Comparison of ENCODE assay signal across 9 mouse cellular contexts in genomic region chr4:156026013-156026412, GRCm38 (mm10). TPM values are rescaled to one million over a fixed set of nuclear protein-coding genes. Genes with fewer than 3 reads are reported as not detected.
A peak's percentile ranks its signal among the peaks of the same experiment; 100 is the strongest.
DNase-seq lines count a peak whose midpoint lies in the region; ATAC-seq and TF ChIP-seq lines count a peak whose summit lies in the region.
"Had no signal": no experiment of that assay in that cellular context is flagged by ENCODE, and none has a peak within 500 bp of the region (broad histone marks: within the 10 kb centered on the region; RNA-seq: fewer than 3 reads in every experiment).

TSS of gene Tnfrsf18 (plus strand) at chr4:156026164.

- H3K9ac ChIP-seq in lung, embryonic 14.5 days: peak within 1 kb of the TSS; percentile 3
- no peak within 1 kb of the TSS for H3K9ac ChIP-seq in hindbrain, embryonic 11.5 days (ENCODE audit: low read depth, low read length)

- no peak within 1 kb of the TSS for H3K4me2 ChIP-seq in lung, embryonic 14.5 days
- no peak within 1 kb of the TSS for H3K4me2 ChIP-seq in hindbrain, embryonic 11.5 days (replicated peaks; ENCODE audit: low read depth, low read length)

- WGBS in lung, embryonic 14.5 days: 19% methylated on average over 4 of the region's 4 CpGs
- 84% methylated on average over 4 of the region's 4 CpGs for WGBS in hindbrain, embryonic 11.5 days

- H3K4me1 ChIP-seq in lung, embryonic 14.5 days (ENCODE audit: insufficient read depth): peaks cover 5% of the 10 kb centered on the region; the same call in 1 of the 2 replicates
- no peaks in the 10 kb centered on the region; the same call in 1 of the 2 replicates for H3K4me1 ChIP-seq in hindbrain, embryonic 11.5 days (replicated peaks; ENCODE audit: control insufficient read depth, insufficient read depth, low read length)

- no peak; the same call in 1 of the 2 replicates for TF ChIP-seq CTCF in left cerebral cortex, adult 2 months (IDR thresholded peaks at IDR 0.05)
- TF ChIP-seq CTCF in lung, embryonic 14.5 days (IDR thresholded peaks at IDR 0.05; ENCODE audit: low read depth): no peak; the same call in 1 of the 2 replicates

- peak; percentile 68 to 81 for ATAC-seq in hematopoietic stem cell, adult 5-6 weeks (replicated peaks in 1 of 2; ENCODE audit: insufficient read depth in 1 of 2, low FRiP score in 2 of 2, low TSS enrichment in 1 of 2, low read depth in 1 of 2, poor library complexity in 2 of 2, severe bottlenecking in 2 of 2)
- peak; percentile 76 for ATAC-seq in lung, embryonic 14.5 days (ENCODE audit: insufficient read depth)
- no peak for ATAC-seq in hindbrain, embryonic 11.5 days (ENCODE audit: low FRiP score)

- H3K9me3 ChIP-seq in lung, embryonic 14.5 days (ENCODE audit: low read depth, low read length): no peaks in the 10 kb centered on the region
- H3K9me3 ChIP-seq in hindbrain, embryonic 11.5 days (ENCODE audit: control insufficient read depth, low read length): no peaks in the 10 kb centered on the region

- intact Hi-C loops in left cerebral cortex, adult 2 months (cut with DNase I): no loop called here

- no peaks in the 10 kb centered on the region for H3K27me3 ChIP-seq in lung, embryonic 14.5 days (ENCODE audit: insufficient read depth, low read length)
- no peaks in the 10 kb centered on the region for H3K27me3 ChIP-seq in hindbrain, embryonic 11.5 days (ENCODE audit: control insufficient read depth, insufficient read depth, low read length)

- peak; percentile 41 to 68 for DNase-seq in left cerebral cortex, adult 2 months (ENCODE audit: extremely low spot score in 1 of 2, low spot score in 2 of 2)
- no peak for DNase-seq in left cerebral cortex, adult 11 months (ENCODE audit: low spot score)
- DNase-seq in cerebellum, postnatal 14 days: peak; percentile 26 to 33
- DNase-seq in lung, embryonic 14.5 days: peak; percentile 66
- peak; percentile 46 to 61 for DNase-seq in spleen, postnatal 36 days (ENCODE audit: low spot score in 2 of 2)
- no peak for DNase-seq in c-Kit-positive CD71-positive TER-119-positive erythroid progenitor cells, embryonic 14.5 days (ENCODE audit: low spot score)
- DNase-seq in hindbrain, embryonic 11.5 days (ENCODE audit: low spot score): no peak

- no peak within 1 kb of the TSS for H3K27ac ChIP-seq in left cerebral cortex, adult 2 months
- peak within 1 kb of the TSS; percentile 3; the same call in 1 of the 2 replicates for H3K27ac ChIP-seq in lung, embryonic 14.5 days (ENCODE audit: low read depth)
- no peak within 1 kb of the TSS for H3K27ac ChIP-seq in hindbrain, embryonic 11.5 days (ENCODE audit: low read depth, low read length)

- H3K36me3 ChIP-seq in lung, embryonic 14.5 days (ENCODE audit: insufficient read depth): 0 out of 2 replicates have a peak, but pooled peaks cover 7% of the 10 kb centered on the region
- H3K36me3 ChIP-seq in hindbrain, embryonic 11.5 days (ENCODE audit: control insufficient read depth, insufficient read depth, low read length): no peaks in the 10 kb centered on the region

- H3K4me3 ChIP-seq in left cerebral cortex, adult 2 months: no peak within 1 kb of the TSS
- no peak within 1 kb of the TSS for H3K4me3 ChIP-seq in lung, embryonic 14.5 days (ENCODE audit: low read depth, low read length)
- H3K4me3 ChIP-seq in hindbrain, embryonic 11.5 days (ENCODE audit: low read depth, low read length): no peak within 1 kb of the TSS

RNA-seq across cellular contexts. Expression of gene Tnfrsf18, which starts in this region (rescaled TPM):
- total RNA-seq in left cerebral cortex, adult 2 months (2021): not detected
- total RNA-seq in hematopoietic stem cell, adult 5-6 weeks (2017): 14.5 and 33.5 TPM in 2 replicates
- polyA plus RNA-seq in lung, embryonic 14.5 days (2014; fragmentation: Nextera tagmentation; extraction: Ambion mirVana): 1.3 TPM in 2 replicates
- polyA plus RNA-seq in hindbrain, embryonic 11.5 days (2014; fragmentation: Nextera tagmentation; extraction: Ambion mirVana): 0.74 and 2.4 TPM in 2 replicates
- total RNA-seq: layer of hippocampus, adult 8-10 months had no signal

Comparison
In these comparisons a context has a peak if more than half of its experiments do, and no peak if none do; other contexts are left out.
1. RNA of gene Tnfrsf18 (total RNA-seq): 14.5 to 33.5 TPM in hematopoietic stem cell, adult 5-6 weeks; not detected in left cerebral cortex, adult 2 months; every median in the first group is over 10 times any median in the second.
2. Peak in DNase-seq in left cerebral cortex, adult 2 months; RNA of the gene not detected or under 1 TPM.
3. DNase-seq: peak in cerebellum, postnatal 14 days (2 of 2), lung, embryonic 14.5 days (single experiment) and spleen, postnatal 36 days (2 of 2); none in left cerebral cortex, adult 11 months (single experiment), c-Kit-positive CD71-positive TER-119-positive erythroid progenitor cells, embryonic 14.5 days (single experiment) and hindbrain, embryonic 11.5 days (single experiment).